Mouse (Mus musculus) thymus, postnatal 14 days (tissue): ENCODE measurements around the gene Pate1.

Experiments used
- DNase-seq: peaks from one replicate; pipeline ENCODE4 v3.0.0; 2021

Gene Pate1

DNA sequence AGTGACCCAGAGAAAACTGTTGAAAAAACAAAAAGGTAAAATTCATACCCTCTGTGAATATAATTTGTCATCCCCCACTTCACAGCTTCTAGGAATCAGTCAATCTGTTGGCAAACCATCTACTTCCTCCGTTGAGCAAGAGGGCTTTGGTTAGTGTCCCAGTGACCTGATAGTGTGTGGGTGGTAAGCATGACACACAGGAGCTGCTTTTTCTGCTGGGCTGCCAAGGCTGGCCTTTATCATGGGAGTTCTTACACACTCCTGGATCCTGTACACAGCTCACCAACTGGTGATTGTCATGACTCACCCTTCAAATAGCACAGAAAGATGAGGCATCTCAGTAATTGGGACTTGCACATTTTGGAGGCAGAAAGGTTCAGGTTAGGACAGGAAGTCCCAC lies at the start of gene Pate1:
Gene Pate1 (minus strand): TSS at position 378 of the 400 bp plus-strand sequence.
- DNase-seq, result no peak

DNA sequence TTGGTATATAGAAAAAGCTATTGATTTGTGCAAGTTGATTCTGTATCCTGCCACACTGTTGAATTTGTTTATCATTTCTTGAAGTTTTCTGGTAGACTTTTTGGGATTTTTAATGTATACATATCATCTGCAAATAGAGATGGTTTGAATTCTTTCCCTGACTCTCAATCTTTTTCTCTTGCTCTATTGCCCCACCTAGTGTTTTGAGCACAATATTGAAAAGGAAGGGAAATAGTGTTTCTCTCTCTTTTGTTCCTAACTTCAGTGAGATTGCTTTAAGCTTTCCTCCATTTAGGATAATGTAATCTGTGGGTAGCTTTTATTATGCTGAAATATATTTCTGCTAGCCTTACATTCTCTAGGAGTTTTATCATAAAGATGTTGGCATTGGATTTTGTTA lies 20.1 kb upstream of the Pate1 start:
- DNase-seq, result no peak

DNA sequence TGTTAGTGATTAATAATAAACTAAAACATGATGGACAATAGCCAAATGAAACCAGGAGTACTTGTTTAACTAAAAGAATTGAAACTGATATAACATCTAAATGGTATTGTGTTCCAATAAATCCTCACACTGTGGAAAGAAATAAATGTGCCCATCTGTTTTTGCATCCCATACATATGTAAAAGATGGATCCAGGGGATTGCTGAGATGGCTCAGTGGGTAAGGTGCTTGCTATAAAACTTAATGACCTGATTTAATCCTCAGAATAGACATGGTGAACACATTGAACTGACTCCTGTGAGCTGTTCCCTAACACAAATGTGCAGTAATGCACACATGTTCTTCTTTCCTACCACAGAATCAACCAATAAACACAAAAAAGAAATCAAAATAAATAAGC lies 4.7 kb upstream of the Pate1 start:
- no peak for DNase-seq

DNA sequence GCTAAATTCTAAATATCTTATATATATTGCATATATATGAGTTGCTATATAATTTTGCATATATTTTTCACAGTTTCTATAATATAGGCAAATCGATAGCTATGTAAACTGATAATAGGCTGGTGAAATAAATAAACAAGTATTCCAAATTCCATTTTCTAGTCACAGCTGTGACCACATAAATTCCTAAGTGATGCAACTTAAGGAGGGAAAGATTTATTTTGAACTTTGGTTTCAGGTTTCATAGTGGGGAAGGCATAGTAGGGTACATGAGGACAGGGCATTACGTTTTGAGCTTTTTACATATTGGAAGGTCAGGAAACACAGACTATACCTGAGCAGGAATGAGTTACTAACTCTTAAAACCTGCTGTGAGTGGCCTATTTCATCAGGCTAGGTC lies 13.6 kb downstream of the Pate1 start:
- DNase-seq, result no peak

DNA sequence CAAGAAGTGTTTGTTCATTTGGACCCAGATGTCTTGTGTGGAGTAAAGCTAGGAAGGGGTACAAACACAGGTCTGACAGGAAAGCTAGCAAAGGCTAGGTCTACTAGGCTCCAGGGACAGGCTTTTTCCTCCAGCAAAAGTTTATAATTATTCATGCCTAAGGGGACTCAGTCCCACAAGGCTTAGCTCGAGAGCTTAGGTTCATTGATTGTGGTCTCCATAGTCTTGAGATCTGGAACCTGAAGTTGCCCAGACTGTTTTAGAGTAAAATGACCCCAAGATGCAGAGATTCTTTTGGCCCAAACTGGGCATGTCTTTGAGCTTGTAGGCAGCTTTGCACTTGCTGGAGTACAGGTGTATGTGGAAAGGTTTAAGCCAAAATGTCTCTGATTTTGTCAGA lies 39.1 kb downstream of the Pate1 start, which contains the start of gene Pate3:
Gene Pate3 (minus strand): TSS at position 101 of the 400 bp plus-strand sequence.
- DNase-seq, result no peak
